Mouse (Mus musculus) G1E (cell line): ENCODE measurements around the gene Setdb1. TPM values are rescaled to one million over a fixed set of nuclear protein-coding genes. Genes with fewer than 3 reads are reported as not detected.

ENCODE experiments used
- ATAC-seq: 2 replicates; pipeline ENCODE4 v1.8.0; 2016; ENCODE audit warnings: mild to moderate bottlenecking; ENCODE audit not compliant: insufficient number of reproducible peaks, poor library complexity, low FRiP score, severe bottlenecking; ENCODE audit errors: extremely low read depth
- DNase-seq: peaks from one replicate; pipeline ENCODE4 v3.0.0; 2012; ENCODE audit warnings: low spot score
- H3K27me3 ChIP-seq: 2 replicates; pipeline ENCODE4 v1.6.1; 2012; ENCODE audit warnings: mild to moderate bottlenecking, low read length, inconsistent platforms; ENCODE audit not compliant: insufficient read depth
- H3K36me3 ChIP-seq: replicated peaks from 2 replicates; pipeline ENCODE3; 2012; ENCODE audit warnings: mild to moderate bottlenecking, inconsistent platforms
- H3K4me1 ChIP-seq: 2 replicates; pipeline ENCODE4 v1.6.1; 2012; ENCODE audit warnings: low read depth, low read length, inconsistent platforms, mixed read lengths; ENCODE audit not compliant: insufficient read depth
- H3K4me3 ChIP-seq: 2 replicates; pipeline ENCODE4 v1.5.1; 2012; ENCODE audit warnings: low read depth, mild to moderate bottlenecking, inconsistent platforms, low read length, moderate library complexity, mixed read lengths
- H3K9me3 ChIP-seq: replicated peaks from 2 replicates; pipeline ENCODE4 v1.6.1; 2012; ENCODE audit warnings: inconsistent platforms
- CTCF ChIP-seq: IDR thresholded peaks from 2 replicates; pipeline ENCODE4 v1.5.1; 2012; ENCODE audit warnings: low read depth, low read length, inconsistent platforms, mixed read lengths
- GATA1 ChIP-seq: IDR thresholded peaks from 2 replicates; pipeline ENCODE4 v1.6.1; 2012; ENCODE audit warnings: borderline replicate concordance, low read length, inconsistent platforms, mixed read lengths
- GATA2 ChIP-seq: IDR thresholded peaks from 2 replicates; pipeline ENCODE4 v1.6.1; 2012; ENCODE audit warnings: low read depth, low read length, inconsistent platforms, borderline replicate concordance
- POLR2AphosphoS5 ChIP-seq: IDR thresholded peaks from 2 replicates; pipeline ENCODE4 v1.6.1; 2012; ENCODE audit warnings: low read depth, low read length, inconsistent platforms; ENCODE audit not compliant: insufficient replicate concordance
- TAL1 ChIP-seq: conservative IDR thresholded peaks from 2 replicates; pipeline ENCODE4 v1.6.1; 2012; ENCODE audit warnings: low read depth, low read length, inconsistent platforms, mixed read lengths
- polyA plus RNA-seq: library from polyadenylated mRNA; stranded (reverse); fragments of >175 nt; gene quantifications from 2 replicates; pipeline ENCODE4 v1.2.3, GENCODE M21; 2012
- total RNA-seq, 2 experiments: library from RNA; stranded (forward) in 1 of 2; stranded (reverse) in 1 of 2; fragments of 200-1000 nt in 1 of 2; fragments of >200 nt in 1 of 2; fragmentation: Nextera tagmentation in 1 of 2; gene quantifications; 2 replicates each; pipeline ENCODE4 v1.2.3; 2014 to 2017

Setdb1 gene
- total and polyA plus RNA-seq, 3 experiments: 66.1 to 159 (median 128) TPM

DNA sequence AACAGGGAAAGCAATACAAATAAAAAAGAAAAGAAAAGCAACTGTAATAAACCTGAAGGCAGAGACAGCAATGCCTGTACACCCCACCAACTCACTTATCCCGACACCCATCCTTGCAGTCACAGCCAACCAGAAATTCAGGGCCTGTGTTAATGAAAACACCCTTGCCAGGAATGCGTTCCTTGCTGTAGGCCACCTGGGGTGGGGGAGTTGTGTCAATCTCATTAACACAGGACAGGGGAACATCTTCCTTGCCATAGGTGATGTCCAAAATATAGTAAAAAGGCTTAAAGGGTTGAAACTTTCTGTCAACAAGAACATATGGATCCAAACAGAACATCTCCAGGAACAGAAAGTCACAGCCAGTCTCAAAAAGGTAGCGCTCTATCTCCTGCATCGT is 18.8 kb downstream of the Setdb1 start:
- no peak for TF ChIP-seq POLR2AphosphoS5
- no peak for TF ChIP-seq GATA2
- no peak for TF ChIP-seq GATA1
- no peak for TF ChIP-seq CTCF
- TF ChIP-seq TAL1: no peak
- Histone ChIP-seq H3K36me3 (peaks cover 99% of the 10 kb centered on the region), H3K9me3 (no peaks in the 10 kb centered on the region), H3K27me3 (no peaks in the 10 kb centered on the region), H3K4me1 (peaks cover 28% of the 10 kb centered on the region), H3K4me3 (no peak overlapping the region)
- no peak for DNase-seq
- no peak for ATAC-seq

DNA sequence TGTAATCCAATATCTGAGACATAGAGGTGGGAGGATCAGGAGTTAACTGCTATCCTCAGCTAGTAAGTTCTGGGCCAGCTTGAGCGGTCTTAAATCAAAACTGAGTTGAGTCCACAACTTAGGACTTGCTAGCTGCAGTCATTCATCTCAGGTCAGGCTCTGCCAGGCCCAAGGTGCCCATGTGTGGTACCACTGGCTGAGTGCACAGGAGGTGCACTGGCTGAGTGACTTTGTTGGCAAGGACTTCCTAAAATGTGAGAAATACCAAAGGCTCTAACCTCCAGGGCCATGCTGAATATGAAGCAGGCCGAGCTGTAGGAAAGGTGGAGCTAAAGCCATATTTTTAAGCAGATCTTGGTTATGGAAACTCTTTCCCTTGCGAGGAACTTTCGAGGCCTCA is 19.7 kb downstream of the Setdb1 start:
- Histone ChIP-seq H3K4me1 (peaks cover 23% of the 10 kb centered on the region), H3K9me3 (no peaks in the 10 kb centered on the region), H3K36me3 (peaks cover 99% of the 10 kb centered on the region), H3K27me3 (no peaks in the 10 kb centered on the region), H3K4me3 (no peak overlapping the region)
- DNase-seq: no peak
- no peak for ATAC-seq
- no peak for TF ChIP-seq GATA2
- no peak for TF ChIP-seq TAL1
- TF ChIP-seq POLR2AphosphoS5: no peak
- TF ChIP-seq CTCF: no peak
- TF ChIP-seq GATA1: no peak

DNA sequence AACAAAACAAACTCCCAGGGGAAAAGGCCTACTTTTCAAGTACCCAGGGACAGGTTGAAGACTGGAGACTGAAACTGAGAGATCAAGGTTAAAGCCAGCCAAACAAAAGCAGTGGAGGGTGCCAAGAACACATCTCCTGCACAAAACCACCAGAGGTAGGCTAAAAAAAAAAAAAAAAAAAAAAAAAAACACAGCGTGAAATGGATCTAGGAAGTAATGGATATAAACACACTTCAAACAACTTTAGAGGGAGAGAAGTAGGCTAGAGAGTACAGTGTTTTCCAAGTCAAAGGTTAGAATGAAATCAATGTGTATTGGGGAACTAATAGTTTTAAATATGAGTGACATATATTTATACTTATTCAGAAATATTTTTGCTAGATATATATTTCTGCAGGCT is 25.5 kb downstream of the Setdb1 start:
- Histone ChIP-seq H3K36me3 (peaks cover 92% of the 10 kb centered on the region), H3K9me3 (no peaks in the 10 kb centered on the region), H3K4me1 (peaks cover 41% of the 10 kb centered on the region), H3K4me3 (no peak overlapping the region), H3K27me3 (no peaks in the 10 kb centered on the region)
- DNase-seq: no peak
- TF ChIP-seq POLR2AphosphoS5: no peak
- TF ChIP-seq GATA1: no peak
- TF ChIP-seq TAL1: no peak
- TF ChIP-seq GATA2: no peak
- TF ChIP-seq CTCF: no peak
- no peak for ATAC-seq

DNA sequence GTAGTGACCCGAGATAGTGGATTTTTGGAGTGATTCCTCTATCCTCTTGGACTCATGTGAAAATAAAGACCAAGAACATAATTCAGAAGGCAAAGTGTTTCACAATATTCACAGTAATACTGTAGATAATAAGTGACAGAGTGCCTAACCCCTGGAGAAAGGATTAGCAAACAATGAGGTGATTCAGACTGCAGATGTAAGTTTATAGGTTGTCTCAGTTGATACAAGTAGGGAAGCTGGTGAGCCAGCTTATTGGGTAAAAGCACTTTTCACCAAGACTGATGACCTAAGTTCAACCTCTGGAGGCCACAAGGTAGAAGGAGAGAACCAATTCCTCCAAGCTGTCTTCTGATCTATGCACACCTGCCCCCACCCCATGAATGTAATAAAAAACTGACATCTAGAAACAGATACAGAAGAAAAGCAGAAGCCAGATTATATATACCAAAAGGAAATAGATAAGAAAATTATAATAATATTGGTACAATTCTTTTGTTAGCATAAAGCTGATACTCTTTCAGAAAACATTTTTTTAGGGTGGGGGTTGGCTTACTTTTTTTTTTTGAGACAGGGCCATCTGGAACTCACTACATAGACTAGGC is 28.1 kb downstream of the Setdb1 start:
- ATAC-seq (peak; percentile 31; the same call in 1 of the 2 replicates), DNase-seq (no peak)
- Histone ChIP-seq H3K27me3 (no peaks in the 10 kb centered on the region), H3K9me3 (no peaks in the 10 kb centered on the region), H3K4me1 (peaks cover 58% of the 10 kb centered on the region), H3K36me3 (peaks cover 94% of the 10 kb centered on the region), H3K4me3 (no peak overlapping the region)
- TF ChIP-seq TAL1: no peak
- TF ChIP-seq GATA1: no peak
- no peak for TF ChIP-seq GATA2
- no peak for TF ChIP-seq CTCF
- TF ChIP-seq POLR2AphosphoS5: no peak

DNA sequence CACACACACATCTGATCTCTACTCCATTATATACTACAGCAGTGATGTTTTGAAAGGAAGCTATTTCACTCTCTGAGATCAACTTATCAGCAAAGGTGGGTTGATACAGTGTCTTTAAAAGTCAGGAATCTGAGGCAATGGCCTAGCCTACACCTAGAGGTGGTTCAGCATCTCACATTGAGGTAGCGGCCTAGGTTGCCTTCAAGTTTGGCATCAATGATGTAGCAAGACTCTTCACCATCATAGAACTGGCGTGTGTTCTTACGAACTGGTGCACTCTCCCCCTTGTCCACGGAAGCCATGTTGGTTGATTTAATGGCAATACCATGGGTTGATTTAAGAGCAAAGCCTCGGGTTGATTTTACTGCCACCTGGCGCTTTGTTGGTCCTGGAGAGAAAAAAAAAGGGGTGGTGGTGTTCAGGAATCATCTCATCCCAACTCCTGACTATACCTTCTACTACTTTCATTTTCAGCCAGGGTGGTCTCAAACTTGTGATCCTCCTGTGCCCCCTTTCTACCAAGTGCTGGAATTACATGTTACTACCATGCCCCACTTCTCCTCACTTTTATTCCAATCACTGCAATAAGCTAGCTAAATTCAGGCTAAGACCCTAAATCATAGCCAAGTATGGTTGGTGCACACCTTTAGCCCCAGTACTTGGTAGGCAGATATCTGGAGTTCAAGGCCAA is 32.4 kb downstream of the Setdb1 start:
- no peak for TF ChIP-seq GATA1
- TF ChIP-seq POLR2AphosphoS5: peak; percentile 71; the same call in 1 of the 2 replicates
- peaks cover 99% of the 10 kb centered on the region for H3K36me3 ChIP-seq
- no peaks in the 10 kb centered on the region for H3K27me3 ChIP-seq
- no peak for ATAC-seq
- H3K4me1 ChIP-seq: peaks cover 84% of the 10 kb centered on the region
- H3K4me3 ChIP-seq: no peak overlapping the region
- DNase-seq: no peak
- no peaks in the 10 kb centered on the region for H3K9me3 ChIP-seq

DNA sequence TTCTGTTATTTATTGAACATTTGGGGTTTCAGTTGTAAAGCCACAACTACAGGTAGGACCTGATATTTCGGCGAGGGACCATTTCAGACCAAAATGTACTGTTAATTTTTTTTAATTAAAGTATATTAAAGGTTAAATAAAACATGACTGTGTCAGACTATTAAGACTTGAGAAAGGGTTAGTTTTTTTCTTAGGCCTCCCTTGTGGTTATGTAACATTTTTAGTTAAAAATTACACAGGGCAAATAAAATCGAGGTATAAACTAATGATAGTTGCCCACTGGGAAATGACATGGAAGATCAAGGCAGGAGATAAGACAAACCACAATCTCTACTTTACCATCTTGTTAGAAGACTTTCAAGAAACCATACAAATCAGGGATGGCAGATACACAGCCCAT is 33.6 kb downstream of the Setdb1 start:
- H3K4me3 ChIP-seq: no peak overlapping the region
- peaks cover 86% of the 10 kb centered on the region for H3K4me1 ChIP-seq
- no peaks in the 10 kb centered on the region for H3K9me3 ChIP-seq
- H3K27me3 ChIP-seq: no peaks in the 10 kb centered on the region
- ATAC-seq: 0 out of 2 replicates have a peak, but pooled peaks have one; percentile 17
- H3K36me3 ChIP-seq: peaks cover 99% of the 10 kb centered on the region
- no peak for DNase-seq
- TF ChIP-seq CTCF (no peak), GATA1 (no peak), POLR2AphosphoS5 (no peak), GATA2 (no peak)
